Mouse (Mus musculus) heart, postnatal 14 days (tissue): ENCODE results near the gene Hist1h2be. TPM values are rescaled to one million over a fixed set of nuclear protein-coding genes. Genes with fewer than 3 reads are reported as not detected.
"Not testable (repeated sequence)": the region's sequence is repeated elsewhere in the genome, so short reads cannot be mapped to it uniquely, and the experiment has no call there.

Experiments used
- DNase-seq, 2 experiments: peaks; one replicate each; pipeline ENCODE4 v3.0.0; 2021 to 2022
- intact Hi-C: fragments of 180-260 bp; cut with DNase I; formaldehyde crosslinking; loops from one replicate; pipeline ENCODE4 v1.15.1; 2025
- total RNA-seq, 2 experiments: library from RNA; stranded (reverse); gene quantifications; 2 replicates each; pipeline ENCODE4 v1.2.3; 2021

Hist1h2be gene
- total RNA-seq, 2 experiments from 2014 or later: 10.5 to 16.6 TPM

DNA sequence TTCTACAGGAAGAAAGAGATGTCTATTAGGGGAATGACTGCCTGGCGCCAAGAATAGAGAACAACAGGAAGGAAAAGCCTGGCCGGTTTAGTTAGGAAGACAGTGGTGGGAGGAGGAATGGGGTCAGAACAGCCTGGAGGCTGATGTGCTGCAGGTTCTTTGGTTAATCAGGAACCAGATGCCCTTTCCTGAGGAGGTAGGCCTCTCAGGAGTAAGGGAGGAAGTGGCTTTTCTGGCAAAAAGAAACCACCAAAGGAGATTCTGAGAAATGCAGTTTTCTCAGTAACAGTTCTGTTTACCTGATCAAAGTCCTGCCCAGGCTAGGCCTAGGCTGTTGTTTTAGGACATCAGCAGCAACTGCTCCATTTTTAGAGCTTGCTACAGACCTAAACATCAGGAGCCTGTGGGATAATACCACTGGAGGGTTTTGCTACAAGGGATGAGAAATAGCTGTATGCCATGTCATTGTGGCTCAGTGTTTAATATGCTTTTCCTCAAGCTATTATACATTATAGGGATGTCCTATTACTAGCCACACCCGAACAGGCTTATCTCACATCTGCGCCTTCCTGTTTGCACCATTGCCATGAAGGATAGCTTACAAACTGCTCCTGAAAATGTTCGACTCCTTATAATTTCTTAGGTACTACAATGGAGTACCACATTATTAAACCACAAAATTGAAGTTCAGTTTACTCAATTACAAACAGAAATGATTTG lies 27.7 kb downstream of the Hist1h2be start:
- no peak for DNase-seq
- intact Hi-C loops: loop anchor here (10.0 kb wide), 1 partner anchor 1548 kb away; the partner anchor contains the start of genes Hist1h2ag, Hist1h2bj and Hist1h4i

DNA sequence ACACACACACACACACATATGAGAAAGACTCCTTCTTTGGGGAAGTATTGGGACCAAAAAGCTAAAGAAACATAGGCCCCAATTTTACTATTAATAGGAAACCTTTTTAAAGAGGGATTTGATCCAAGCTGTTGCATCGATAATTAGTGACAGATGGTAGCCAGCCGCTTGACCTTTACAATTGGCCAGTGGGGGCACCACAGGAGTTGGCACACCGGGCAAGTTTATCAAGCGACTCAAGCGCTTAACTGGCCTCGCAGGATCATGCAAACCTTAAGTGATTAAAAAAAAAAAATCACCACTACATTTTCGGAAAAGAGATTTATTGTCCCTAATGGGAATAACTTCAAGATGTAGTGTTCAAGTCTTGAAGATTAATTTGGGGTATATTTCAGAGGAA lies 28.3 kb downstream of the Hist1h2be start:
- intact Hi-C loops: loop anchor here (10.0 kb wide), 1 partner anchor 1548 kb away; the partner anchor contains the start of genes Hist1h2ag, Hist1h2bj and Hist1h4i
- no peak for DNase-seq

DNA sequence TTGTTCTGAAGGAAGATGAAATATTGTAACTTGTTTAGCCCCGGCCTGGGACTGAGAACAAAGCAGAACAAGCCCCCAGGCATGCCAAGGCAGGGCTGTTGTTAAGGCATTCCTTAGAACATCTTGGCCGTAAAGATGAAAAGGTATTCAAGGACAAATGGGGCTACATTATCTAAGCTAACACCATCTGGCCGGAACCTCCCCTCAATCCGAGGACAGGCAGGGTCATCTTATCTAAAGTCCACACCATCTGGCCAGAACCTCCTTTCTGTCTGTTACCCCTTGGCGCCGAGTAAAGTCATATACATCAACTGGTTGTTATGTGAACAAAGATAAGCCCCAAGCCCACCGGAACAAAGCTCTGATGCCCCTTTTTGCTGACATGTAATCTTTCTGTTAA lies 29.0 kb downstream of the Hist1h2be start:
- not testable (repeated sequence) for DNase-seq
- intact Hi-C loops: loop anchor here (10.0 kb wide), 1 partner anchor 1547 kb away; the partner anchor contains the start of genes Hist1h2ag, Hist1h2bj and Hist1h4i

- no peak for DNase-seq
- intact Hi-C loops: loop anchor here (10.0 kb wide), 1 partner anchor 1546 kb away; the partner anchor contains the start of genes Hist1h2ag, Hist1h2bj and Hist1h4i
Measured at GRCm38 (mm10) chr13:23591206-23591605, 29.7 kb downstream of the Hist1h2be start.

GRCm38 (mm10) chr13:23586940-23587225 lies 34.0 kb downstream of the Hist1h2be start:
- intact Hi-C loops: loop anchor here (5.0 to 10.0 kb wide), 2 partner anchors 35 to 1832 kb away; partner anchors contain the start of genes Hist1h1e, Hist1h2ak, Hist1h2be and Hist1h2bn
- DNase-seq: no peak

- intact Hi-C loops: loop anchor here (5.0 to 10.0 kb wide), 2 partner anchors 36 to 1832 kb away; partner anchors contain the start of genes Hist1h1e, Hist1h2ak, Hist1h2be and Hist1h2bn
- no peak for DNase-seq
Measured at GRCm38 (mm10) chr13:23586099-23586939, 34.6 kb downstream of the Hist1h2be start.

DNA sequence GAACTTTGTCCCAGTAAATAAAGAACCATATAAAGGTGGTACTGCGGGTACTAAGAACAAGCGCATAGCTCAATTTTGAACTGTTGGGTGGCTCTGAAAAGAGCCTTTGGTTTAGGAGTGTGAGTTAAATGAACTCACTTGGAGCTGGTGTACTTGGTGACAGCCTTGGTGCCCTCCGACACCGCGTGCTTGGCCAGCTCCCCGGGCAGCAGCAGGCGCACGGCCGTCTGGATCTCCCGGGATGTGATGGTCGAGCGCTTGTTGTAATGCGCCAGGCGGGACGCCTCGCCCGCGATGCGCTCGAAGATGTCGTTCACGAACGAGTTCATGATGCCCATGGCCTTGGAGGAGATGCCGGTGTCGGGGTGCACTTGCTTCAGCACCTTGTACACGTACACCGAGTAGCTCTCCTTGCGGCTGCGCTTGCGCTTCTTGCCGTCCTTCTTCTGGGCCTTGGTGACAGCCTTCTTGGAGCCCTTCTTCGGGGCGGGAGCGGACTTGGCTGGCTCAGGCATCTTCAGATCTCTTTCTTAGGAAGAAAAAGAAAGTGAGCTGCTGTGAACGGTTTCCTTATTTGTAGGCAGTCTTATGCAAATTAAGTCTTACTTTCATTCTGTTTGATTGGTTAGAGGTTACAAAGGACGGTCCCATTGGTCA lies 35.4 kb downstream of the Hist1h2be start:
- peak; percentile 62 to 67 for DNase-seq
- intact Hi-C loops: loop anchor here (5.0 to 10.0 kb wide), 2 partner anchors 37 to 1831 kb away; partner anchors contain the start of genes Hist1h1e, Hist1h2ak, Hist1h2be and Hist1h2bn

- intact Hi-C loops: loop anchor here (5.0 to 10.0 kb wide), 2 partner anchors 37 to 1830 kb away; partner anchors contain the start of genes Hist1h1e, Hist1h2ak, Hist1h2be and Hist1h2bn
- DNase-seq: peak; percentile 65 to 79
Measured at GRCm38 (mm10) chr13:23585029-23585441, 35.9 kb downstream of the Hist1h2be start.

- intact Hi-C loops: loop anchor here (5.0 to 10.0 kb wide), 4 partner anchors 52 to 1830 kb away; partner anchors contain the start of genes Hist1h1c, Hist1h1t, Hist1h2af and Hist1h2ak
- DNase-seq: no peak
Measured at GRCm38 (mm10) chr13:23584331-23584730, 36.6 kb downstream of the Hist1h2be start.

DNA sequence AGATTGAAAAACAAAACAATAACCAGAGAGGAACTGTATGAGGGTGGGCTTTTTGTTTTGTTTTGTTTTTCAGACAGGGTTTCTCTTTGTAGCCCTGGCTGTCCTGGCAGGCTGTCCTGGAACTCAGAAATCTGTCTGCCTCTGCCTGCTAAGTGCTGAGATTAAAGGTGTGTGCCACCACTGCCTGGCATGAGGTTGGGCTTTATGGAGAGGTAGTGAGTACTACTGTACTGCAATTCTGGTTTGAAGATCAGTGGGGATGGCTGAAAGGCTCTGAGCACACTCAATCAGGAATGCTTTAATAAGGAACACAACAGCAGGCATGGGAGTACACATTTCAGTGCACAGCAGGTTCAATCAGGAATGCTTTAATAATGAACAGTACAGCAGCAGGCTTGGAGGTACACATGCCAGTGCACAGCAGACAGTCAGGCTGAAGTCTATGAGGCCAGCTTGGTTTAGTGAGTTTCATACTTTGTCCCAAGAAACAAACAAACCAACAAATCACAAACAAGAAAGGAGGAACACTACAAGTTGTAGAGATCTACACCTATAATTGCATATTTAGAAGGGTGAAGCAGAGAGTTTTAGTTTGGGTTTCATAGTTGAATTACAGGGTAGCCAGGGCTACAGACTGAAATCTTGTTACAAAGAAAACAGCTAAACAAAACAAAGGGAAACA lies 37.4 kb downstream of the Hist1h2be start:
- intact Hi-C loops: loop anchor here (5.0 to 10.0 kb wide), 4 partner anchors 51 to 1829 kb away; partner anchors contain the start of genes Hist1h1c, Hist1h1t, Hist1h2af and Hist1h2ak
- no peak for DNase-seq

DNA sequence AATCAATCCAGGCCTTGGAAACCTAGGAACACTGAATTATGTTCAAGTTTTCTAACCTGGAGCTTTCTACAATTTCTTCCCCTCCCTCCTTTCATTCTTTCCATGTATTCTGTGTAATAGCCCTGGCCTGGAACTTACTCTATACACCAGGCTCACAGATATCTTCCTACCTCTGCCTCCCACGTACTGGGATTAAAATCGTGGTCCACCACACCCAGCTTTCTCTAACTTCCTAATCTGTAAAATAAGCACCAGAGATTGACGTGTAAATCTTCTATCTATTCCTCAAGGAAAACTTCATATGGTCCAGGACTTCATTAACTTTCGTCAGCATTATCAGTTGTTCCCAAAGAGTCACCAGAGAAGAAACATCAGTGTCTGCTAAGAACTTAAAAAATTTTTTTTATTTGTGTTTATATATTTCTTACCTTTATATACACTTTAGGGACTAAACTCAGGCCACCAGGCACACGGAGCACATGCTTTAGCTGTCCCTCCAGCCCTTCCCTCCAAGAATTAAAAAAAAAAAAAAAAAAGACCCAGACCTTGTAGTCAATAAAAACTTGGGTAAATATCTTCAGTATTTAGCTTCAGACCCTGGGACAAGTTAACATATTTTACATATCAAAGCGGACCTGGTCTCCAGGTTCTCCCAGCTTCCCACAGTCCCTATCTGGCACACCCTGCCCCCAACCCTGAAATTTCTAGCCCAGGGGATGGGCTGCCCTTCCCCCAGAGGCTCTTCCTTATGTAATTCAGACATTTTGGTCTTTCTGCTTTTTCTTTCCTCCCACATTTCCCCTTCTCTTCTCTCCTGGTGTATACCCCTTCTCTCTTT lies 38.5 kb downstream of the Hist1h2be start:
- intact Hi-C loops: loop anchor here (5.0 to 10.0 kb wide), 4 partner anchors 50 to 1828 kb away; partner anchors contain the start of genes Hist1h1c, Hist1h1t, Hist1h2af and Hist1h2ak
- no peak for DNase-seq

DNA sequence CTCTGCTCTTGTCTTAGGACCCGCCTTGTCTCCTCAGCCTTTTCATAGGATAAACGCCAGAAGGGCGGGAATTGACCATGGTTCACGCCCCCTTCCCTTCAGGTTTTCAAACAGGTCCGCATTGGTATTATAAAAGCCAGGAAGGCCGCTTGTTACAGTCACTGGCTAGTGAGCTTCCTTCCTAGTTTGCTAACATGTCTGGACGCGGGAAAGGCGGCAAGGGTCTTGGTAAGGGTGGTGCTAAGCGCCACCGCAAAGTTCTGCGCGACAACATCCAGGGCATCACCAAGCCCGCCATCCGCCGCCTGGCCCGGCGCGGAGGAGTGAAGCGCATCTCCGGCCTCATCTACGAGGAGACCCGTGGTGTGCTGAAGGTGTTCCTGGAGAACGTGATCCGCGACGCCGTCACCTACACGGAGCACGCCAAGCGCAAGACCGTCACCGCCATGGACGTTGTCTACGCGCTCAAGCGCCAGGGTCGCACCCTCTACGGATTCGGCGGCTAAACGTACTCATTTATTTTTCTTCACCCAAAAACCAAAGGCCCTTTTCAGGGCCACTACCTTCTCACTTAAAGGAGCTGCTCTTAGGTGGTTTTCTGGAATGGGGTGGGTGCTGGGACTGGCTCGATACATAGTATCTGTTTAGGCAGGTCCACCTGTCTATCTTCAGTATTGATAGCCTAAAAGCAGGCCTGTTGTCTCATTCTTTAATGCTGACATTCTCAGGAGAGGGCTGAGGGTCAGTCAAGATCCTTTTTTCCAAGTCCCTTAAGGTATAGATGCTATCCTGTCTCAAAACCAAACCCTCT lies 39.3 kb downstream of the Hist1h2be start, which contains the start of gene Hist1h4d:
Gene Hist1h4d, plus strand, starts transcription at position 191 of the 811 bp plus-strand sequence.
- intact Hi-C loops: loop anchor here (5.0 to 10.0 kb wide), 4 partner anchors 49 to 1827 kb away; partner anchors contain the start of genes Hist1h1c, Hist1h1t, Hist1h2af and Hist1h2ak

DNA sequence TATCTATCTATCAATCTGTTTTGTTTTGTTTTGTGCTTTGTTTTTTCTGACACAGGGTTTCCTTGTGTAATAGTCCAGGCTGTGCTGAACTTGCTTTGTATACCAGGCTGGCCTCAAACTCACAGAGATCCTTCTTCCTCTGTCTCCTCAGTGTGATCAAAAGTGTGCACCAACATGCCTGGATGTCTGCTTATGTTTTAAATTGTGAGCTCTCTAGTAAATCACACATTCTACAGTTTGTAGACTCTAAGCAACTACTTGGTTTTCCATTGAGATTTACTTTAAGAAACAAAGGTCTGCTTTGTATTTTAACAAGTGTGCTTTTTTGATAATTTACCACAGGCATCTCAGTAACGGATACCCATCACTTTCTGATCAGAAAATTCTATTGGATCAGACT lies 43.1 kb downstream of the Hist1h2be start:
- DNase-seq: no peak
- intact Hi-C loops: no loop called here

More for the DNA sequence above, 39.3 kb downstream of the Hist1h2be start, which contains the start of gene Hist1h4d:
- DNase-seq: peak; percentile 91 to 98

- no peak for DNase-seq
Measured at GRCm38 (mm10) chr13:23576906-23577639, 43.9 kb downstream of the Hist1h2be start.

DNA sequence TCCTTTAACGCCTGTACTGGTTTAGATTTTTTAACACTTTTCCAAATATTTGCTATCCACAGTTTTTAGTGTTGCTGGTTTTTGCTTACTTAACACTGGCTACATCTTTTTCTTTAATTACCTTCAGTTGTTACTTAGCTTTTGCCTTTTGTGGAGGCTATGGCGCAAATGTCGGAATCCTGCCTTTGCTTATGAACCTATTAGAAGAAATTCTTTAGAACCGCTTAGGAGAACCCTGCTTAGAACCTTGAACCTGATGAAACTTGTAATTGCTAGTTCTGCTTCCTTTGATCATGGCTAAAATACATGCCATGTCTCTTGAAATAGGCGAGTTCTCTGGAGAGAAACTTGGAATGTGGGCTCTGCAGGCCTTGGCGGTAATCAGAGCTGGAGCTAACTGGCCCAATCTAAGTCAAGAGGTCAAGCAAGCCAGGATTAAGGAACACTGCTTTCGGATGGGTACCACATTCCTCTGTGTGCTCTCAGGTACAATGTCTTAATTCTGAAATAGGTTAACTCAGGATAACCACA lies 44.5 kb downstream of the Hist1h2be start:
- intact Hi-C loops: no loop called here

More at GRCm38 (mm10) chr13:23576906-23577639, 43.9 kb downstream of the Hist1h2be start:
- intact Hi-C loops: no loop called here

DNA sequence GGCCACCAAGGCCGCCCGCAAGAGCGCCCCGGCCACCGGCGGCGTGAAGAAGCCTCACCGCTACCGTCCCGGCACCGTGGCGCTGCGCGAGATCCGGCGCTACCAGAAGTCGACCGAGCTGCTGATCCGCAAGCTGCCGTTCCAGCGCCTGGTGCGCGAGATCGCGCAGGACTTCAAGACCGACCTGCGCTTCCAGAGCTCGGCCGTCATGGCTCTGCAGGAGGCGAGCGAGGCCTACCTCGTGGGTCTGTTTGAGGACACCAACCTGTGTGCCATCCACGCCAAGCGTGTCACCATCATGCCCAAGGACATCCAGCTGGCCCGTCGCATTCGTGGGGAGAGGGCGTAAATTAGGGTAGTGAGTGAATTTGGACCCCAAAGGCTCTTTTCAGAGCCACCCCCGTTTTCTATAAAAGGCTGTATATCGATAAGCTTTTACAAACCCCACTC lies 45.0 kb downstream of the Hist1h2be start:
- DNase-seq, intact Hi-C loops: not testable (repeated sequence)

More for the DNA sequence above, 44.5 kb downstream of the Hist1h2be start:
- DNase-seq: no peak
